8 mouse cellular contexts compared by ENCODE assay signal in the genomic region with DNA sequence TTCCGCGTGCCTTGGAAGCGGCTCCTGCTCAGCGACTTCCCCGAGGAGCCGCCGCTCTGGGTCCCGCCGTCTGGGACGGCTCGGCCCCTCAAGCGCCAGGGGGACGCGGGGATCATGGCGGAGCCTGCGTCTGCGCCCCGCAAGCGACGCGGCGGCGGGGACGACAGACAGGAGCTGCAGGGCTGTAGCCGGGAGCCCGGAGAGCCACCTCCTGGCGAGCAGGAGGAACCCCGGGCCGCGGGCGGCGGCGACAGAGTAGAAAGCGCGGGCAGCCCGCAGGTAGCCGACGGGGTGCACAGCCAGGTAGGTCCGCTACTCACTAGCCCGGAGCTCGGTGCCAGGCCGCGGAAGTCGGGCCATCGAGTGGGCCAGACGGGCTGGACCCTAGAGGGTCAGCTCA. TPM values are rescaled to one million over a fixed set of nuclear protein-coding genes. Genes with fewer than 3 reads are reported as not detected.
DNase-seq lines count a peak whose midpoint lies in the region; ATAC-seq and TF ChIP-seq lines count a peak whose summit lies in the region.
"Not testable (repeated sequence)": the region's sequence is repeated elsewhere in the genome, so short reads cannot be mapped to it uniquely, and the experiment has no call there.

No protein-coding gene starts in this region.

- peak overlapping the region; percentile 99 for H3K4me3 ChIP-seq in ES-Bruce4 (ENCODE audit: low read depth, low read length)
- peak overlapping the region; percentile 89 for H3K4me3 ChIP-seq in cerebellum, adult 2 months (replicated peaks; ENCODE audit: insufficient read depth, low read depth, low read length)
- H3K4me3 ChIP-seq in hindbrain, embryonic 11.5 days (ENCODE audit: low read depth, low read length) = peak overlapping the region; percentile 68
- H3K4me3 ChIP-seq in thymus, adult 2 months (ENCODE audit: control insufficient read depth, insufficient read depth, low read length) = peak overlapping the region; percentile 50

- TF ChIP-seq EP300 in ES-Bruce4 (IDR thresholded peaks at IDR 0.05; ENCODE audit: insufficient read depth, low read depth, low read length) = not testable (repeated sequence)

- not testable (repeated sequence) for H3K4me1 ChIP-seq in ES-Bruce4 (ENCODE audit: control insufficient read depth, insufficient read depth, low read length); cerebellum, adult 2 months (ENCODE audit: control insufficient read depth, insufficient read depth, low read length); hindbrain, embryonic 11.5 days (replicated peaks; ENCODE audit: control insufficient read depth, insufficient read depth, low read length)
- H3K4me1 ChIP-seq in thymus, adult 2 months (replicated peaks; ENCODE audit: control insufficient read depth, insufficient read depth, low read length) = peaks cover 11% of the 10 kb centered on the region

- peak in 1 of 2 experiments; percentile 59 for DNase-seq in cerebellum, adult 2 months
- peak; percentile 11 for DNase-seq in forelimb bud, embryonic 11.5 days (ENCODE audit: low read depth, low spot score)
- peak; percentile 60 for DNase-seq in hindbrain, embryonic 11.5 days (ENCODE audit: low spot score)
- peak; percentile 53 to 68 for DNase-seq in layer of hippocampus, postnatal 10 days (ENCODE audit: low spot score in 2 of 2)
- DNase-seq in lung, postnatal 10 days = peak; percentile 65
- DNase-seq in ovary, postnatal 10 days (ENCODE audit: low spot score) = peak; percentile 20
- peak; percentile 65 for DNase-seq in thymus, adult 2 months

- H3K9ac ChIP-seq in ES-Bruce4 (ENCODE audit: low read depth, poor library complexity, severe bottlenecking) = peak overlapping the region; percentile 93
- H3K9ac ChIP-seq in hindbrain, embryonic 11.5 days (ENCODE audit: low read depth, low read length) = peak overlapping the region; percentile 71

- peak overlapping the region; percentile 49 for H3K4me2 ChIP-seq in hindbrain, embryonic 11.5 days (replicated peaks; ENCODE audit: low read depth, low read length)

- H3K36me3 ChIP-seq in ES-Bruce4 (ENCODE audit: control insufficient read depth, insufficient read depth, low read length, poor library complexity, severe bottlenecking) = peaks cover 18% of the 10 kb centered on the region
- H3K36me3 ChIP-seq in hindbrain, embryonic 11.5 days (ENCODE audit: control insufficient read depth, insufficient read depth, low read length); thymus, adult 2 months (ENCODE audit: control insufficient read depth, insufficient read depth, low read length): not testable (repeated sequence)

- not testable (repeated sequence) for TF ChIP-seq POLR2A in ES-Bruce4 (IDR thresholded peaks at IDR 0.05; ENCODE audit: insufficient read depth, low read length); cerebellum, adult 2 months (IDR thresholded peaks at IDR 0.05; ENCODE audit: borderline replicate concordance, insufficient read depth, low read length); thymus, adult 2 months (IDR thresholded peaks at IDR 0.05; ENCODE audit: control insufficient read depth, extremely low read depth, insufficient read depth, low read length, poor library complexity)

- not testable (repeated sequence) for TF ChIP-seq CTCF in ES-Bruce4 (IDR thresholded peaks at IDR 0.05; ENCODE audit: low read depth, low read length); cerebellum, adult 2 months (IDR thresholded peaks at IDR 0.05; ENCODE audit: borderline replicate concordance, insufficient read depth, low read depth, low read length)
- TF ChIP-seq CTCF in thymus, adult 2 months (IDR thresholded peaks at IDR 0.05; ENCODE audit: borderline replicate concordance, control insufficient read depth, extremely low read depth, insufficient read depth, low read length, poor library complexity) = 0 out of 2 replicates have a peak, but pooled peaks have one; percentile 36

- ATAC-seq in hindbrain, embryonic 11.5 days (ENCODE audit: low FRiP score) = peak; percentile 80

- not testable (repeated sequence) for H3K9me3 ChIP-seq in ES-Bruce4 (replicated peaks; ENCODE audit: control insufficient read depth, insufficient read depth, low read length, poor library complexity, severe bottlenecking); hindbrain, embryonic 11.5 days (ENCODE audit: control insufficient read depth, low read length)

- WGBS in cerebellum, adult 2 months = 0% methylated on average over 43 of the region's 46 CpGs
- under 1% methylated on average over 37 of the region's 46 CpGs for WGBS in hindbrain, embryonic 11.5 days
- under 1% methylated on average over 46 of the region's 46 CpGs for WGBS in thymus, adult 2 months

- not testable (repeated sequence) for H3K27ac ChIP-seq in ES-Bruce4 (ENCODE audit: insufficient read depth, low read length); cerebellum, adult 2 months (ENCODE audit: insufficient read depth, low read length); hindbrain, embryonic 11.5 days (ENCODE audit: low read depth, low read length); thymus, adult 2 months (ENCODE audit: control insufficient read depth, insufficient read depth, low read length)

- not testable (repeated sequence) for H3K27me3 ChIP-seq in ES-Bruce4 (ENCODE audit: control insufficient read depth, insufficient read depth, low read length, poor library complexity, severe bottlenecking); cerebellum, adult 2 months (ENCODE audit: control insufficient read depth, insufficient read depth, low read length); hindbrain, embryonic 11.5 days (ENCODE audit: control insufficient read depth, insufficient read depth, low read length); thymus, adult 2 months (ENCODE audit: control insufficient read depth, insufficient read depth, low read length)

RNA-seq across cellular contexts. Expression of a gene that starts 0.4 kb away (rescaled TPM):
- 49.2 and 50.0 TPM in 2 replicates for polyA plus RNA-seq in ES-Bruce4 (2011; ENCODE audit: insufficient read depth, insufficient read length, low read depth, missing spikeins)
- 28.4 and 28.8 TPM in 2 replicates for polyA plus RNA-seq in cerebellum, adult 2 months (2012; rRNA removed)
- polyA plus RNA-seq in hindbrain, embryonic 11.5 days (2014; fragmentation: Nextera tagmentation; extraction: Ambion mirVana) = 78.6 and 92.3 TPM in 2 replicates
- 10 to 100 TPM; 22.9 to 23.0 TPM for total RNA-seq in layer of hippocampus, postnatal 10 days (2021)
- polyA plus RNA-seq in thymus, adult 2 months (2012; rRNA removed) = 20.1 and 25.7 TPM in 2 replicates

RNA-seq across cellular contexts. Expression of a gene that starts 36.4 kb away (rescaled TPM):
- 2.0 and 2.1 TPM in 2 replicates for polyA plus RNA-seq in ES-Bruce4 (2011; ENCODE audit: insufficient read depth, insufficient read length, low read depth, missing spikeins)
- 0.30 and 0.34 TPM in 2 replicates for polyA plus RNA-seq in cerebellum, adult 2 months (2012; rRNA removed)
- polyA plus RNA-seq in hindbrain, embryonic 11.5 days (2014; fragmentation: Nextera tagmentation; extraction: Ambion mirVana) = 0.25 and 0.43 TPM in 2 replicates
- total RNA-seq in layer of hippocampus, postnatal 10 days (2021) = 1 to 10 TPM in 1 of 2 experiments, under 1 TPM in 1; 0.76 to 1.0 TPM
- polyA plus RNA-seq in thymus, adult 2 months (2012; rRNA removed) = 0.07 and 0.19 TPM in 2 replicates

RNA-seq across cellular contexts. Expression of a gene that starts 42.8 kb away (rescaled TPM):
- polyA plus RNA-seq in ES-Bruce4 (2011; ENCODE audit: insufficient read depth, insufficient read length, low read depth, missing spikeins) = 40.8 and 49.5 TPM in 2 replicates
- 7.7 and 8.2 TPM in 2 replicates for polyA plus RNA-seq in cerebellum, adult 2 months (2012; rRNA removed)
- 25.1 and 30.9 TPM in 2 replicates for polyA plus RNA-seq in hindbrain, embryonic 11.5 days (2014; fragmentation: Nextera tagmentation; extraction: Ambion mirVana)
- 10 to 100 TPM; 11.4 to 11.6 TPM for total RNA-seq in layer of hippocampus, postnatal 10 days (2021)
- polyA plus RNA-seq in thymus, adult 2 months (2012; rRNA removed) = 6.6 and 11.7 TPM in 2 replicates
